Mouse (Mus musculus) retina, postnatal 7 days (tissue): Measurements from ENCODE around the gene Sema3a.
A peak's percentile ranks its signal among the peaks of the same experiment; 100 is the strongest.
"Not testable (repeated sequence)": the region's sequence is repeated elsewhere in the genome, so short reads cannot be mapped to it uniquely, and the experiment has no call there.

Experiments
- DNase-seq: peaks from one replicate; pipeline ENCODE4 v3.0.0-alpha.2; 2012; ENCODE audit warnings: low read depth, low spot score

Sema3a gene

GRCm38 (mm10) chr5:13548210-13548554, 423.0 kb downstream of the Sema3a start:
- no peak for DNase-seq

- no peak for DNase-seq
Observed at GRCm38 (mm10) chr5:13549080-13549479, 423.9 kb downstream of the Sema3a start.

- DNase-seq, result no peak
Observed at GRCm38 (mm10) chr5:13550953-13551352, 425.7 kb downstream of the Sema3a start.

GRCm38 (mm10) chr5:13557257-13557656, 432.0 kb downstream of the Sema3a start:
- no peak for DNase-seq

- no peak for DNase-seq
Observed at GRCm38 (mm10) chr5:13573867-13574266, 448.7 kb downstream of the Sema3a start.

GRCm38 (mm10) chr5:13579123-13579522, 453.9 kb downstream of the Sema3a start:
- no peak for DNase-seq

GRCm38 (mm10) chr5:13585559-13586207, 460.5 kb downstream of the Sema3a start:
- peak; percentile 13 for DNase-seq

GRCm38 (mm10) chr5:13594422-13594821, 469.2 kb downstream of the Sema3a start:
- no peak for DNase-seq

- no peak for DNase-seq
Observed at GRCm38 (mm10) chr5:13611631-13612030, 486.4 kb downstream of the Sema3a start.

- no peak for DNase-seq
Observed at GRCm38 (mm10) chr5:13612088-13612487, 486.9 kb downstream of the Sema3a start.

- DNase-seq, result not testable (repeated sequence)
Observed at GRCm38 (mm10) chr5:13614575-13614974, 489.4 kb downstream of the Sema3a start.

GRCm38 (mm10) chr5:13615907-13616306, 490.7 kb downstream of the Sema3a start:
- no peak for DNase-seq

- no peak for DNase-seq
Observed at GRCm38 (mm10) chr5:13622578-13622977, 497.4 kb downstream of the Sema3a start.

GRCm38 (mm10) chr5:13624754-13625153, 499.5 kb downstream of the Sema3a start:
- peak; percentile 5 for DNase-seq

- DNase-seq, result no peak
Observed at GRCm38 (mm10) chr5:13626093-13626492, 500.9 kb downstream of the Sema3a start.

GRCm38 (mm10) chr5:13628606-13629311, 503.5 kb downstream of the Sema3a start:
- peak; percentile 72 for DNase-seq

- no peak for DNase-seq
Observed at GRCm38 (mm10) chr5:13629916-13630315, 504.7 kb downstream of the Sema3a start.

- no peak for DNase-seq
Observed at GRCm38 (mm10) chr5:13630692-13631091, 505.5 kb downstream of the Sema3a start.

GRCm38 (mm10) chr5:13636237-13636636, 511.0 kb downstream of the Sema3a start:
- no peak for DNase-seq
